Mouse (Mus musculus): ENCODE measurements around the gene Pecam1. TPM values are rescaled to one million over a fixed set of nuclear protein-coding genes. Genes with fewer than 3 reads are reported as not detected.
"Not testable (repeated sequence)": the region's sequence is repeated elsewhere in the genome, so short reads cannot be mapped to it uniquely, and the experiment has no call there.

Pecam1 gene
- total RNA-seq, 2 experiments from 2014 or later, result 110 to 113 TPM

GRCm38 (mm10) chr11:106670266-106670665, 80.2 kb downstream of the Pecam1 start:
- DNase-seq (ENCODE audit: low spot score in 2 of 2), result no peak

- no peak for DNase-seq (ENCODE audit: low spot score in 2 of 2)
These were observed 80.6 kb downstream of the Pecam1 start for GRCm38 (mm10) chr11:106669873-106670173.

GRCm38 (mm10) chr11:106669102-106669872, 81.1 kb downstream of the Pecam1 start:
- no peak for DNase-seq (ENCODE audit: low spot score in 2 of 2)

GRCm38 (mm10) chr11:106668336-106668735, 82.1 kb downstream of the Pecam1 start:
- DNase-seq (ENCODE audit: low spot score in 2 of 2), result no peak

GRCm38 (mm10) chr11:106667855-106668254, 82.6 kb downstream of the Pecam1 start:
- no peak for DNase-seq (ENCODE audit: low spot score in 2 of 2)

GRCm38 (mm10) chr11:106666470-106667107, 83.8 kb downstream of the Pecam1 start:
- no peak for DNase-seq (ENCODE audit: low spot score in 2 of 2)

- DNase-seq (ENCODE audit: low spot score in 2 of 2), result no peak
These were observed 84.6 kb downstream of the Pecam1 start for GRCm38 (mm10) chr11:106665841-106666240.

GRCm38 (mm10) chr11:106665328-106665727, 85.1 kb downstream of the Pecam1 start:
- DNase-seq (ENCODE audit: low spot score in 2 of 2), result no peak

GRCm38 (mm10) chr11:106664691-106665090, 85.7 kb downstream of the Pecam1 start:
- DNase-seq (ENCODE audit: low spot score in 2 of 2), result no peak

- no peak for DNase-seq (ENCODE audit: low spot score in 2 of 2)
These were observed 86.6 kb downstream of the Pecam1 start for GRCm38 (mm10) chr11:106663838-106664237.

GRCm38 (mm10) chr11:106662634-106663407, 87.6 kb downstream of the Pecam1 start:
- no peak for DNase-seq (ENCODE audit: low spot score in 2 of 2)

- DNase-seq (ENCODE audit: low spot score in 2 of 2), result no peak
These were observed 89.9 kb downstream of the Pecam1 start for GRCm38 (mm10) chr11:106660453-106661081.

- no peak for DNase-seq (ENCODE audit: low spot score in 2 of 2)
These were observed 90.7 kb downstream of the Pecam1 start for GRCm38 (mm10) chr11:106659598-106660295.

GRCm38 (mm10) chr11:106658051-106658880, 92.2 kb downstream of the Pecam1 start:
- DNase-seq (ENCODE audit: low spot score in 2 of 2), result peak; percentile 21 to 45

- DNase-seq (ENCODE audit: low spot score in 2 of 2), result not testable (repeated sequence)
These were observed 93.4 kb downstream of the Pecam1 start for GRCm38 (mm10) chr11:106656896-106657498.

- DNase-seq (ENCODE audit: low spot score in 2 of 2), result peak; percentile 37 to 56
These were observed 102.1 kb downstream of the Pecam1 start for GRCm38 (mm10) chr11:106648347-106648746.

GRCm38 (mm10) chr11:106642966-106643637, 107.3 kb downstream of the Pecam1 start:
- no peak for DNase-seq (ENCODE audit: low spot score in 2 of 2)

- DNase-seq (ENCODE audit: low spot score in 2 of 2), result no peak
These were observed 108.8 kb downstream of the Pecam1 start for GRCm38 (mm10) chr11:106641580-106641979.

GRCm38 (mm10) chr11:106640059-106640458, 110.4 kb downstream of the Pecam1 start:
- DNase-seq (ENCODE audit: low spot score in 2 of 2), result no peak
